Mouse (Mus musculus) c-Kit-negative CD71-positive TER-119-positive erythroid progenitor cells, embryonic 14.5 days (primary cell): ENCODE results near the gene Sox5.

Experiments
- DNase-seq: peaks from one replicate; pipeline ENCODE4 v3.0.0-alpha.2; 2013; ENCODE audit warnings: low read depth, low spot score

The Sox5 gene

DNA sequence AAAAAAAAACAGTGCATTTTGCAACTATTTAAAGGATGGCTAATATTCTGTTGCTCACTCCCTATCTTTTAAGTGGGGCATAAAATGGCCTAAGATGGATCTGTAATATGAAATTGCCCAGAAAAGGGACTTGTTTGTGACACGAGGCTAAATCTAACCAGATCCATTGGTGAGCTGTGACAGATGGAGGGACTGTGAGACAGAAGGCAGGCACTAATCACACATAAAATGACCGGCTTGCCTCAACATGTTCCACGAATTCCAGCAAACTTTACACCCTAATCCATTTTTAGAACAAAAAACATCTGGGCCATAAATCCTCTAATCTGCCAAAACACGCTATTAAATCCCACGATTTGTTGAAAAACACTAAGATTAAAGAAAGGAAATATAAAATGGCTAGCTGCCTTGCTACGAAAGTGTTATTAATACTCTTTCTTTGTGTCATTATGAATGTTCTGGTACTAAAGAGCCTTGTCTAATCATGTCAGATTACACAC lies 919.1 kb downstream of the Sox5 start:
- no peak for DNase-seq

DNA sequence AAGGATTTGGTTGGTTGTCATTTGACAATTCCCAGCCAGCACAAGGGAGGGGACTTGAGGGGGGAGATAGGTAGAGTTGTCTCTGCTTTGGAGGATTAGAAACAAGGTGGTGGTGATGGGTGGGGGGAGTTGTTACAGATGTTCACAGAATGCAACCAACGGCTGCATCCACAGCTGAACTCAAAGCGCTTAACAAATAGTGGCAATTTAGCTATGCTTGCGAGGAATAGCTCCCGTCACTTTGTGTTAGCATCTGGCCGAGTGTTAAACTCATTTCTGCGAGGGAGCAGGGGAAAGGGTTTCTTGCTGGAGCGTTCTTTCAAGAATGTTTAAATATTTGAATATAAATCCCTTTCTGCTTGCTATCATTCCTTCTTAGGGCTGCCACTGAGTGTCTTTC lies 921.7 kb downstream of the Sox5 start:
- no peak for DNase-seq

DNA sequence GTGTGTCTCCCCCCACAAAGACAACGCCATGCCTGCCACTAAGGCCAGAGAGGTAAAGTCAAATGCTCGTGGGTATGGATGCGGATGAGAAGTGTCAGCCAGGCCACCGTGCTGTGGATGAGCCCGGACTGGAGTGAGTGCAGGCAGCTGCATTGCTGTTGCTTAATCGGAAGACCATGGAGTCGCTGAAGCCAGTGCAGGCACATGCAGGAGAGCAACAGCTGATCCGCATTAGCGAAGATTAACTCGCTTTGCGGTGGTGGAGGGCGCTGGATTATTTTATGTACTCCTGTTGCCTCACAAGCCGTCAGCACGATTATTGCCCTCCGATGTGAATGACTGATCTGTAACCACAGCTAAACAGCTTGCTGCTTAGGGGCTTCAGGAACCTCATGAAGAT lies 922.2 kb downstream of the Sox5 start:
- no peak for DNase-seq

DNA sequence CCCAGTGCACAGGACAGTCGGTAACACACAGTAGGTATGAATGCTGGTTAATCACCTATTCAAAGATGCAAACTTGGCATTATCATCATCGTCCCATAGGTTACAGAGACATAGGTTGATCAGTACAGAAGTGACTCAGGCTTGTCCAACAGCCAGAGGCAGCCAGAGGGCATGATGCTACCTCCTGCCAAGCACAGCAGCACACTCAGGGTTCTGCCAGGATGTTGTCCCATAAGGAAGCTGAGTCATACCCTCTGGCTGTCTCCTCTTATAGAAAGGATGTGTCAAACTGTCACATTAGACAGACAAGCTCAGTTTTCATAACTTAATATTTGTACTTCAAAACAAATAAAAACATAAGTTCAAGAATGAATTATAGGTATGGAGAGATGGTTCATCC lies 923.2 kb downstream of the Sox5 start:
- DNase-seq = no peak

DNA sequence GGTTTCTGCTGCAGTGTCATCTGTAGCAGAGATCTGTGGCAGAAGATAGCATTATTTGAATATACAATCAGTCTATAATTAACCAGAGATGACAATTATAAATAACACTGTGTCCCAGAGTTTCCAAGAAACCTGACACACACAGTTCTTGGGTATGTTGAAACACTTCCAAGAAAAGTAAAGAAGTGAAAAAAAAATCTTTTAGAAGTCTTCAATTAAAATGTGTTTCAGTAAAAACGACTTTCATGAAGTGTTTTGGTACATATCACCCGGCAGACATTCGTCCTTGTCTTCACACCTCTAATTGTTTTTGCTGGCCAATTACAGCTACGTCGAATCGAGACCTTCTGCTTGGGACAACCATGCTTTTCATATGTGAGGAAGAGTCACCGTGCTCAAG lies 924.4 kb downstream of the Sox5 start:
- DNase-seq = no peak

DNA sequence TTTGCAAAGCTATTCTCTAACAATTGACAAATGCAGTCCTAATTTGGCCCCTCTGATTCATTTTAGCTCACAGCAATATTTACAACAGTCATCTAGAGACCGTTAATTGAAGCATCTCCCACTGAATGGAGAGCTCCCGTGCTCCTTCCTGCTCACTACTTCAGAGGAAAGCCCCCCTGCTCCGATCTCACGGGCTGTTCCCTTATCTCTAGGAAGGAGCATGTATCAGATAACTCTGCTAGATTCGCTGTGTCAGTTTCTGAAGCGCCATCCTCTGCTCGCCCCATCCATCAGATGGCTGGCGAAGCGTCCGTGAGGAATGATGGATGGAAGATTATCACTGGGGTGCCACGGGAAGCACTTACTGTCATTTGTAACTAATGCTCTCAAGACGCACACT lies 926.4 kb downstream of the Sox5 start:
- no peak for DNase-seq

DNA sequence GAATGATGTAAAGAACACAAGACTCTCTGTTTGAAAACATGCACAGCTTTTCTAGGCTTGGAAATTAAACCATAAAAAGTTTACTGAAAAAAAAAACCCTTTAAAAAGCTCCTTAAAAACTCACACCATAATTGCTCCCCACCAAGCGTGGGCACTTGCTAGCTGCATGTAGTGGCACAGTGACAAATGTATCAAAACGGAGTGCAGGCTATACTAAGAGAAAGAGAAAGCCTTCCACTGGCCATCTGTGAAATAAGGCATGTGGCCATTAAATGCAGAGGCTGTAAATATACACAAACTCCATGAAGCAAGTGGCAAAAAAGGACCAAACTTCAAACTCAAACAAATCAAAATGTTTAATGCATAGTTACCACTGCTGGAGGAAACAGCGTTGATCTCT lies 927.7 kb downstream of the Sox5 start:
- DNase-seq = no peak

DNA sequence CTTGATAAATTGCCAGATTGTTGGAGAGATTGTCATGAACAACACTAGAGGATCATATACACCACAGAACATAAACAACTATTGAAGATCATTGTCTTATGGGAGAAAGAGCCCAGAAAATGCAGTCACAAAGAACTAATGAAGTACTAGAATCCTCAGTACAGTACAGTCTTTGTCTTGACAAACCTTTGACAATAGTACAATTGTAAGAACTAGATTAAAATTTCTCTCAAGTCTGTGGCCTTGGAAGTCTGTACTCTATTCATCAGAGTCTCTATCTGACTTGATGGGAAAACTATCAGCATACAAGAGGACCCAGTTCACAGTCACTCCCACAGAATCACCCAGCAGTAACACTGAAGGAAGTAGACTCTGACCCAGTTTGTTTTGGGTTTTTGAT lies 936.0 kb downstream of the Sox5 start:
- no peak for DNase-seq

DNA sequence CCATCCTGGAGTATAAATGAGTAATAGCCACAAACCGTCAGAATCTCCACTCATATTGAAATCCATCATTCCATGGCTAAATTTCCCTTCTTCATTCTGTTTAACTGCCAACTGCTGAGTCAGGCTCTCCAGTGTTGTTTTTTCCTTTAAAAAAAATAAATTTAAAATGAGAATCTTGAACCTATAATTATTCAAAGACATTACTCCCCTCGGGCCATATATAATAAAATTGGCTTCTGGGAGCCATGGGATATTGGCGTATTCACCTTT lies 937.1 kb downstream of the Sox5 start:
- no peak for DNase-seq

DNA sequence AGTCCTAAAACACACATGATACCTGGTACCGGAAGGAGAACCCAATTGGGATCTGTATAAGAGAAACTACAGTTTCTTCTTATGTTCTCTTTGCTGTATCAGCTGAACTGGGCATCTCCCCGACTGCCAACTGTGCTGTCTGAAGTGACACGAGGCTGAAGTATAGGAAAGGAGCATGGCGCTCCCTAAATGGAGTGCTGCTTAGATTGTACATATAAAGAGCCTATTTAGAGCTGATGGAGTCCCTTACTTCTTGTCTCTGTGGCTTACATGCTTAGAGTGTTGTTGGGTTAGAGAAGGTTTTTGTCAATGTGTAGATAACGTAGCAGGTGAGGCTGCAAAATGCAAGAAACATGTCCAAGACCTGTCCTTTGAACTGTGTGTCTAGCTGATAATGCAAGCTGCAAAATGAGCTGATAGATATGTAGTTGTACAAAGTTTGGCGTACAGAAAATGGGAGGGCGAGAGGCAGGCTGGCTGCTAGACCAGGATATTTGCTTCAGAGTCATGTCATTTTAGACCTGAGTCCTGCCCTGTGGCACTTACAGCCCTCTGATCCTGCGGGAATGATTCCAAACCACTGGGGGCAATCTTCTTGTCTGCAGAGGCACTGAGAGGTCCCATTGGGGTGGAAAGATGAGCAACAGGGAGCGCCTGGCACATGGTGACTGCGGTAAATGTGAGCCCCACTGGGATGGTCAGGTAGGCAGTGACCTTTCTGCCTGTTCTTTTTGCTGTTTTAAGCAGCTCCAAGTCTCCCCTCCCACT lies 937.7 kb downstream of the Sox5 start:
- no peak for DNase-seq

DNA sequence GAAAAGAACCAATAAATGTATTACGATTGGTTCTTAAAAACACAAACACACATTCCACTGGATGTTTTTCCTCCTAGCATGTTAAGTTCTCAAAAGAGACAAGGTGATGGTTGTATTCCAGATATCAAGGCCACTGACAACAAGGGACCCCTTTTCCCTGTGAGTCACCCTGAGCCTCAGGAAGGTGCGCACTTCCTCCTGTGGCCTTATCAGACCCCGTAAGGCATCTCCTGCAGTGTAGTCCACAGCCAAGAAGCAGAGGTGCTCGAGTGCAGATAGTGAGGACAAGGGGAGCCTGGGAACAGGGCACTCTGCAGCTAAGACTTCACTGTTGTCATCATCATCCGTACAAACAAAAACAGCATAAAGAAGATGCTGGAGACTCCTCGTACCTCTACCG lies 939.8 kb downstream of the Sox5 start:
- no peak for DNase-seq

DNA sequence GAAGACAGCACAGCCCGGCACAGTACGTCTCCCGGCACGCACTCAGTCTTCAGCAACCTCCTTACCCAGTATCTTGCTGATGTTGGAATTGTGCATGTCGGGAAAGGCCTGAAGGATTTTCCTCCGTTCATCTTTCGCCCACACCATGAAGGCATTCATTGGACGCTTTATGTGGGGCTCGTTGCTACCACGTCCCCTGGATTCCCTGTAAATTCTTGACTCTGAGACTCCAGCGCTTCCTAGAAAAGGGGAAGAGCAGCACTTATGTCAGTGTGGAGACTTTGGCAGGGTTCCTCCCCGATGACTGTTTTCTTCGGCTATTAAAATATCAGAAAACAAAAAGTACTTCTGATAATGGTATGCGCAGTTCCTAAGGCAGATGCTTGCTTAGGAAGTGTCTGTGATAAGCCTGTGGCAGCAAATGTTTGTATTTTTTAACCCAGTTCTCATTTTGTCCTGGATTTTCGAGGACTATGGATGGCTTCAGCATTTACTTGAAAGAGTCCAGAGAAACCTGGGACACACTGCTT lies 940.6 kb downstream of the Sox5 start:
- DNase-seq = no peak

DNA sequence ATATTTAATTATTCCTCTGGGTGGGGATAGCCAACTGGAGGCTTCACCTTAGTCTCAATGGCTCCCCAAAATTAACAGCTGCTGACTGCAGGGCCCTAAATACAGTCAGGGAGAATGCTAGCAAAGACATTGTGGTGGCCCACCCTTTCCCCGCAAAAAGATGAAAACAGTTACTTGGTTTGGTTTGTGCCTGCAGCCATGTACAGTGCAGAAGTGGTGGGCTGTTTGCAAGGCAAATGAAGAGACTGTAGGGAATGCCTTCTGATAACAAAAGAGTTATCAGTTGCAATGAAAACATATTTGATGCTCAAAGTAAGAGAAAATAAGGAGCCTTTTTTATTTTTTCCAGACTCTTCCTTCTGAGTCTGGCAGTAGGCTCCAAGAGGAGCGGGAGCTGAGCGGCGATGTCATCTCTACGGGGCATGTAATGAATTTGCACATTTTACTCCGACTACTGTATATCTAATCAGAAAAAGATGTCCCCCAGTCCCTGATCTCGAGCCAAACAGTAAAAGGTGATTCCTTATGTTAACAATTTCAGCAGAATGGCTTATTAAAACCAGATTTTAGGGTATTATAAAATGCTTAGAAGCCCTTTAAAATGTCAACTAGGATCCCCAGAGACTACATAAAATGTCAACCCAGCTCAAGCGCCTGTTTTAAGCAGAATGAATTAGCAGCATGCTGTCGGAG lies 943.2 kb downstream of the Sox5 start:
- DNase-seq = no peak

DNA sequence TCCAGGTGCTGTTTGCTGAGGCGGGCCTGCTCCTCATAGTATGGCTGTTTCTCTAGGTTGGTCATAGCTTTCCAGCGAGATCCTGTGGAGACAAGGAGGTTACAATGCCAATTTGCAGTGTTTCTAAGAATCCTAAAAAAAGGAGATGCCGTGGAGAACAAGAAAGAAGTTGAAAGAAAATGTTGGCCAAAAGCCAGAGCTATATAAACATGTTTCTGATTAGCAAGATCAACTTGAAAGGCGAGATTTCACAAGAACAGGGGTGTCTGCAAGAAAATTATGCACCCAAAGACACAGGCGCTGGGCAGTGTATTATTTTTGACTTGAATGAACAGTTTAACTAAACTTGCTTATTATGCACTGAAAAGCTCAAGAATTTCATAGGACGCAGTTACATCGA lies 946.4 kb downstream of the Sox5 start:
- DNase-seq = no peak

DNA sequence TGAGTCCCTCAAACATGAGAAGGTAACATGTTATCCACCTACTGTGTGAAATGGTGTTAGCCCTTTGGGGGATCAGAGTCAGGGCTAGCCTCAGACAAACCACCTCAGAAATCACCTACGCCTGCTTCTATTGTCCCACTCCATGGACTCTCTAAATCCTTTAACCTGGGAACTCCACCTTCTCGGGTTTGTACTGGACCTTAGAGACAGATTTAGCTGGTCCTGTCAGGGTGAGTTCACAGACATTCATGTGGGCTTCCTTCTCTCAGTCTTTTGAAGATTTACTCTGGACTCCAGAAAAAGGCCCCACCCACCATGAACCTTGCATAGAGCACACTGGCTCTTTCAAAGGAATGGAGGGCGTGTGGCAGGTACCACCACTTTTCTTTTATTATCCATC lies 947.8 kb downstream of the Sox5 start:
- no peak for DNase-seq

DNA sequence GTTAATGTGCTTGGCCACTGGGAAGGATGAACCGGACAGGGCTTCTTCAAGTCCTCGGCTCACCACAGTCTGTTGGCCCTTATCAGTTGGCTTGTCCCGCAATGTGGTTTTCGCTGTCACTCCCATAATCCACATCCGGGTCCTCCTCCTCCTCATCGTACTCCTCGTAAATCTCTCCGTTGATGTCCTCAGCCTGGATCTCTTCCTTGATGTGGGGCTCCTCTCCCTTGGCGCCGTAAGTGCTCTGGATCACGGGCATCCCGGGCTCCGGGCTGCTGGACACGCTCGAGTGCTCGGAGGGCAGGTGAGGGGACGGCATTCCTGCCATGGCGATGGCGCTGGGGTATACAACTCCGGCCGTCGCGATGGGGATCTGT lies 948.6 kb downstream of the Sox5 start:
- DNase-seq = peak; percentile 27

DNA sequence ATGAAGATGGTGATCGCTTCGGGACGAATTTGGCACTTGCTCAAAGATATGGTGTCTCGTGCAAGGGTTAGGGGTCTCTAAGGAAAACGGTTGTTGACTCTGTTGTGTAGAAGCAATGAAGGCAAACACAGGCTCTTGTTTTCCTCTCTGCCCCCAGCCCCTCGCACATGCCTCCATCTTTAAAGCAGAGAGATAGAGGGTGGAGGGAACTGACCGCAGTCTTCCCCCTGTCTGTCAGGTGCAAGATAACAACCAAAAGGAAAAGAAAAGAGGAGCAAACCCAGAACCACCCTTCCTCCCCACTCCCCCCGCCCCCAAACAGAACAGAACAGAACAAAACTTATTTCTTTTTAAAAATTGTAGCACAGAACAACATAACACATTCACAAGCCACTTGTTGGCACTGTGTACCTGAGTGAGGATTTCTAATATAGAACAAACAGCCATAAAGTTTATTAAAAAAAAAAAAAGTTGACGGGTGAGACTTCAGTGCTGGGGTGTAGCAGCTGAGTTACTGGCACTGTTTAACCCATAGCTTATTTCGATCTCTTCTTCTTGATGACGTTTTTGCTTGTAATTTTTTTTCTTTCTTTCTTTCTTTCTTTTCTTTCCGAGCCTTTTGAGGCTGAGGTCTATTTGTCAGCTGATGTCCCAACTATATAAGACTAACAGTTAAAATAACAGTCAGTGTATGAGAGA lies 949.1 kb downstream of the Sox5 start:
- DNase-seq = no peak

DNA sequence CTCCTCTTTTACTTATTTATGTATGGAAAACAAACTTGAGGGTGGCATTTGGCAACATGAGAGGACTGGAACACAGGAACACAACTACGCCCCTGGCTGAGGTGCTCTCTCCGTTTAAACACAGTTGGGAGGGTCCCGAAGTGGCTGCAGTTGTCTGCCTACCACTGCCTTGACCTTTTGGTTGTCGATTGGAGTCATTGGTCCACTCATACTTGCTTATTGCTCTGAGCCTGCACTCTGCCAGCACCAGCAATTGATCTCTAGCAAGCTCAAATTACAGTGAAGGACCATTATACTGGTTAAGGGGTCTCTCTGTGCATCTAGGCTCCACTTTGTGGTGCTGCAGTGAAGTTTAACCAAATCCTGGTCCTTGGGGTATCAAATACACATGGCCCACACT lies 950.5 kb downstream of the Sox5 start:
- no peak for DNase-seq

DNA sequence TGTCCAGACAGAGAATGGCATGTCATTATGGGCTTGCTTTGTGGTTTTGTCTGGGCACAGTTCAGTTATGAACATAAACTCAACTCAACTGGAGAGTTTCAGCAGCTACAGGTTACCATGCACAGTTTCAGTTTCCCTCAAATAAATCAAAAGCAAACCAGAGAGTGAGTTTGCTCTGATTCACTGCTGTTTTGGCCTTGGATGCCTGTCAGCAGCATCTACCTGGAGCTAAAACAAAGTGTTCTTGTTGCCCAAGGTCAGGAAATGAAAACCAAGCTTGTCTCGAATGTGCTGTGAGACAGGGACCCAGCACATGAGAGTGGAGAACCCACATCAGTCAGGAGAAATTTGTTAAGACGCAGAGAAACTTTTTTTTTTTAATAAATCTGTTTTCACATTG lies 951.6 kb downstream of the Sox5 start:
- no peak for DNase-seq

DNA sequence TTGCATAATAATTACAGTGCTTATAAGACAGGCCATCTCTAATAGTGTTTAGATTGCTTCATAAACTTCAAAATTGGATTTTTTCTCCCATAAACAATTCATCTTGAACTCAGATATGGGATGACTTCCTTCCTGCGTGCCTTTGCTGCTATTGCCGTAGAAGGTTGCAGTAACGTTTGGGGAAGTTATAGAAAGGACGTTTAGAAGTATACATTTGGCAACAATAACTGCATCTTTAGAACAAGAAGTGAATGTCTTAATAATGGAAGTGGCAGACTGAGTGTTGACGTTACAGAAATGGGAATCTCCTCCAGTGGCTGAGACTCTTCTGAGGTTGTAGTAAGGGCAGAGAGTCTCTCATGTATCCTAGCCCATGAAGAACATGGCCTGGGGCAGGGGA lies 955.0 kb downstream of the Sox5 start:
- DNase-seq = no peak

DNA sequence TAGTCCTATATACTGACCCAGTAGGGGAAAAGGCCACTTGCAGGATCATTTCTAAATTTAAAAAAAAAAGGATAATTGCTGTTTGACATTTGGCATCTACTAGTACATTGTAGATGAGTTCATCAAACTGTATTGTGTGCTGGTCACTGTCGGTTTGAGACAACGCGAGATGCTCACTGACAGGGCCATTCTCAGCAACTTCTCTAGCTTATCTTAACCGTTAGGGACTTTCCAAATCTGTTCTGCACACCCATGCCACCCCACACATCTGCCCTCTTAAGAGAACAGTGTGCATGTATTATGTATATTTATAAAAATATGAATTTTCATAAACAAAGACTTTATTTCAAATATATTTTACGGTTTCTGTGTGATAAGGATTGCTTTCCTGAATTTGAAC lies 955.8 kb downstream of the Sox5 start:
- DNase-seq = no peak

DNA sequence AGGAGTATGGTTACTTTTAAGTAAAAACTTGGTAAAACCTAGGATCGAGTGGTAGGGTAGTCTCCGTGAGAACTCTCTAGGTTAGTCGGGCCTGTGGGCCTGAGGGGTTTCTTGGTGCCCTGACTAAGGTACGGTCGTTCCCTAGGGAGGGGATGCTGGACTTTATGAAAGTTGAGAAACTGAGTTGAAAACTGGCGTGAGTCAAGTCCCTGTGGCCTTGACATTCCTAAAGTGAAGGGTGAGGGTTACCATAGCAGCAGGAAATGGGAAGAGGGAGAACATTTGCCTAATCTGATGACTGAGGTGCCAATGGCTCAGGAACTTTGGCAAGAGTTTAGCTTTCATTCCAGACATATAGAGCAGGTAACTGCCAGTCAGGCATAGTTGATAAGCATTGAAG lies 956.7 kb downstream of the Sox5 start:
- DNase-seq = no peak

DNA sequence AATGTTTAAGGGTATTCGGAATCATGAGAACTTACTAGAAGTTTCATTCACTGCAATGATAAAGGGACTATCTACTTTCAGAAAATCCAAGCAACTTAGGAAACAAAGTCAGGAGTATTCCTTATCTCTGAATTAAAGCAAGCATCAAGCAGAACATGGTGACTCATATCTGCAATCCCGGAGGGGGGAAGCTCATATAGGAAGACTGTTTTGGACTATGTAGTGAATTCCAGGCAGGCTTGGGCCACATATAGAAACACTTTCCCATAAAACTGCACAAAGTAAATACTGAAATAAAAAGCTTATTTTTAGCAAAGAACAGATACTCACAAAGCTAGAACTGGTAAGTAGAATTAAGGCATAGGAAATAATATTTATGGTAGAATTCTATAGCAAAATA lies 993.3 kb downstream of the Sox5 start:
- DNase-seq = no peak
